Mouse (Mus musculus) c-Kit-positive CD71-positive TER-119-positive erythroid progenitor cells, embryonic 14.5 days (primary cell): ENCODE data around the gene Rab9.

Experiments used
- DNase-seq: peaks from one replicate; pipeline ENCODE4 v3.0.0-alpha.2; 2013; ENCODE audit warnings: low spot score

The Rab9 gene

GRCm38 (mm10) chrX:166453532-166453931, 26.1 kb downstream of the Rab9 start:
- no peak for DNase-seq

GRCm38 (mm10) chrX:166444552-166444951, 35.1 kb downstream of the Rab9 start:
- no peak for DNase-seq

GRCm38 (mm10) chrX:166440616-166441063, 39.0 kb downstream of the Rab9 start, which contains the start of gene Ofd1:
TSS of gene Ofd1 (minus strand) at chrX:166440704.
- peak; percentile 88 for DNase-seq

DNA sequence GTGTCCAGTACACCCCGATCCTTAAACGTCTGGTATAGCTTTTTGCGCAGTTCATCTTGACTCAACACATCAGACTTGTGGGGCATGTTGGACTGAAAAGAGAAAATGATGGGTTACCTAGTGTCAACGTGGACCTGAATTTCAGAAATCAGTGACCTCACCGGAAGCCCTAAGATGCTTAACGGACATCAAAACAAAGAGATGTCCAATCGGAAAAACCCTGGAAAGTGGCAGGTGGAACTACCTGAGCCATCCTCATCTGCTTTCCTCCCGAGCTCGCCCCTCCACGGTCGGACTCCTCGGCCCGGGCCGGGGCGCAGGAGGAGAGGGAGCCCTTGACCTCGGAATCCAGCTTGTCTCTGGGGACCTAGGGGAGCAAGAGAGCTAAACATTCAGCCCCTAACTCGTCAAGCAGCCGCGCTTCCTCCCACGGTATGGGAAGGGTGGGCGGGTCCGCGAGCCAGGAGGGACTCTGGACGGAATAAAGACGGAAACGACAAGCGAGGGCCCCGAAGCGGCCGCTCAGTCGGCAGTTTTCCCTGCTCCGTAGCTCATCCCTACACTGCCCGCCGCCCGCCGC, 39.5 kb downstream of the Rab9 start, which contains the start of gene Trappc2:
TSS of gene Trappc2 (plus strand) at position 539 of the 580 bp plus-strand sequence.
- peak; percentile 24 for DNase-seq

- no peak for DNase-seq
Measured at GRCm38 (mm10) chrX:166434812-166435211, 44.9 kb downstream of the Rab9 start.

- peak; percentile 14 for DNase-seq
Measured at GRCm38 (mm10) chrX:166416196-166416595, 63.5 kb downstream of the Rab9 start.

DNA sequence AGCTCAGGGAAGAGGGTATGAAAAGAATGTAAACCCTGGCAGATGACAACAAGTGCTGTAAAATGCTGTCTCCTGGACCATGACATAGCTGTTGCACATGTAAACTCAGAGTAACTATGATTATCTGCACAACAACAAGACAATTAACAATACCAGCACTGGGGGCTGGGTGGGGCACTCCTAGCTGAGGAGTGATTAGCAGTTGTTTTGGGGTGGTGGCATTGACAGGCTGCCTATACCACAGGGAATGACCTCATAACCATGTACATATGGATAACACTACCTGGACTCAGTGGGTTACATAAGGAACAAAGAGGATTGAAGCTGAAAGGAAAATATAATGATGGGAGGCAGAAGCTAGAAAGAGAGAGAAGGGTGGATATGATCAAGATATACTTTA, 71.8 kb downstream of the Rab9 start:
- DNase-seq = peak; percentile 7
